Mouse (Mus musculus) megakaryocyte, embryonic 14.5 days (primary cell): ENCODE data around the gene Fgfr2.

ENCODE experiments used
- FLI1 ChIP-seq: IDR thresholded peaks from 2 replicates; pipeline ENCODE4 v1.6.1; 2012; ENCODE audit warnings: low read length, inconsistent platforms, mixed read lengths
- GATA1 ChIP-seq: IDR thresholded peaks from 3 replicates; pipeline ENCODE4 v1.6.1; 2012; ENCODE audit warnings: mixed read lengths, low read length, inconsistent platforms, borderline replicate concordance

DNA sequence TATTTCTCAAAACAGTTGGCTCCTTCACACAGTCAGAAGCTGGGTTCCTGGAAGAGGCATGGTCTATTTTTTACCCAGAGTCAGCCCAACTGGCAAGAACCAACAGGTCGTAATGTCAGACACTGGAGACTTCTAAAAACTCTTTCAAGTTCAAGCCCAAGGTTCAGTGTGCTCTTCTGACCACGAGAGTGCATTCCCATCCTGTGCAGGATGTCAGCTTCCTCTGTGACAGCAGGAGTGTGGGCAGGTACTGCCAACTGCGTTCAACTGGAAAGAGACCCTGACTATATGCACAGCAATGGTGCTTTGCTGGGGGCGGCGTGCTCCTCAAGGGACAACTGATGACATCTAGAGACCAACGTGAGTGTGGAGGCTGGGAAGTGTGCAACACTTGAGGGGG, 1034.5 kb downstream of the Fgfr2 start:
- TF ChIP-seq GATA1: no peak
- TF ChIP-seq FLI1: no peak
